Mouse (Mus musculus) forelimb bud, embryonic 11.5 days (tissue): ENCODE data around the gene Zfp667.
"Not testable (repeated sequence)": the region's sequence is repeated elsewhere in the genome, so short reads cannot be mapped to it uniquely, and the experiment has no call there.

ENCODE experiments used
- DNase-seq: peaks from one replicate; pipeline ENCODE4 v3.0.0-alpha.2; 2012; ENCODE audit warnings: low read depth, low spot score

Zfp667 gene

DNA sequence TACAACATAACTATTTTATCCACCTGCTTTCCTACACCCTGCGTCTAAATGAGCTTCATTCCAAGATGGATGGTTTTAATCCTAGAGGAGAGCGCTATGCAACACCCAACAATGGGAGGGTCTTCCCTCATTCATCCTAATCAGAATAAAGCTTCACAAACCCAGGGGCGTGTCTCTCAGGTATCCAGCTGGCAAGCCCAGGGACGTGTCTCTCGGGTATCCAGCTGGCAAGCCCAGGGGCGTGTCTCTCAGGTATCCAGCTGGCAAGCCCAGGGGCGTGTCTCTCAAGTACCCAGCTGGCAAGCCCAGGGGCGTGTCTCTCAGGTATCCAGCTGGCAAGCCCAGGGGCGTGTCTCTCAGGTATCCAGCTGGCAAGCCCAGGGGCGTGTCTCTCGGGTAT, 14.4 kb downstream of the Zfp667 start:
- DNase-seq, result not testable (repeated sequence)

- DNase-seq, result peak; percentile 4
Measured at GRCm38 (mm10) chr7:6330458-6331232, 44.3 kb downstream of the Zfp667 start.

DNA sequence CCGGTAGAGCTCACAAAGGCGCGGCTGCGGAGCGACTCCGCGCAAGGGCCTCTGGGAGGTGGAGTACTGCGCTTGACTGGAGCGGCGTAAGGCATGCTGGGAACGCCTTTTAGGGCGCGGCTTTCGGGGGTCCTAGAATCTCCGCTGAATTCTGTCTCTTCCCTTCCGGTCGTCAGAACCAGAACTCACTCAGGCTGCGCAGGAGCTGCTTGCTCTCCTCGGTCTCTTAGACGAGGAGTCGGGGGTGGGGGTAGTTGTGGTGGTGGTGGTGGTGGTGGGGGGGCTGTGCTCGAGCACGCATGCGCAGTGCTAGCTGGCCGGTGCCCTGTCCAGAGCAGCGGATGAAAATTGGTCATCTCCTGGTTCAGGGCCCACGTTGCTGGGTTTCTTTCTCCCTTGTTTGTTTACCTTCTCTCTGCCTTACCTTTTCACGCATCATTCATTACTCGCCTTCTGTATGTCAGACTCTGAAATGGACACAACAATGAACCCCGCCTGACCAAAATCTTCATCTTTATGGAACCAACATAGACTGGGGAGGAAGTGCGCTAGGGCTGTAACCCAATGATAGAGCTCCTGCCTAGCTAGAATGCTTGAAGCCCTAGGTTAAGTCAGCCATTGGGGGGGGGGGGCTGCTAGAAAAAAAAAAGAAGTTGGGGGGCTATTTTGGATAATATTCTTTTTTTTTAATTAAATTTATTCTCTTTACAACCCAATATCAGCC, 45.0 kb downstream of the Zfp667 start, which contains the start of gene Zfp583:
Zfp583 (minus strand) TSS at position 53 of the 724 bp plus-strand sequence.
- peak; percentile 88 for DNase-seq

DNA sequence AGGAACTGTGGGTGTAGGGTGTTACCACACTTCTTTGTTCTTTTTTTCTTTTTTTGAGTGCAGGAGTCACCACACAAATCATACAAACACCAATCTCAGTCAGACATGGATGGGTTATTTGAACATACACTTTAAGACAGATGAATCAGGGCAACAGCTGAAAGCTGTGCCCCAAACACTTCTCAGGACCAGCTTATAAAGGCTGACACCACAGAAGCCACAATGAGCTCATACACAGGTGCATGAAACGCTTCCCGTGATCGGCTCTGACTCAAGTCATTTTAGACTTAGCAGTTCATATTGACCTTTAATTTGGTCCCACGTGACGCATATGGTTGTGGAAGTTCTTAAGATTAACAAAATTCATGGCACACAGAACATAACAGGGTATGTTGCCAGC, 53.5 kb downstream of the Zfp667 start:
- no peak for DNase-seq

DNA sequence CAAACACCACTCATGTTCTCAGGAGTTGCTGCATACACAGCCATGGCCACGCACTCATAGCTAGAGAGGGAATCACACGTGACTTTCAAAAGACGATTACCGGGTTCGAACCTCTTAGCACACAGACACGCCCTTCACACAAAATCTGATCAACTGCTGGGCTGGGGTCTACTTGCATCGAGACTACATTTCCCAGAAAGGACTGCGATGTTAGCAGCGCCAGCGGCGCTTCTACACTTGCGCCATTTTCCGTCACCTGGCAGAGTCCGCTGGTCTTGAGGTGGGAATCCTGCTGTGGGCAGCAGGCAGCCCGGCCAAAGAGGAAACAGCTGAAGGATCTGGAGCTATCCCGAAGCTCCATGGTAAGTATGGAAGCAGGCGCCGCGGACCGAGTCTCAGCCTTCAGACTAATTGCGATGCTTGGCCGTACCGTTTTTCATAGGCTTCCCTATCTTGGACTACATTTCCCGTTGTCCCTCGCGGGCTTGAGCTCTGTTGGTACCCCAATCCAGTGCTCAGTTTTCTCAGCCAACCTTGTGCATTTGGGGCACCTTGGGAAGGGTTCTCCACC, 57.2 kb downstream of the Zfp667 start, which contains the start of gene Gm3854:
Gm3854 (plus strand) TSS at position 259 of the 571 bp plus-strand sequence.
- peak; percentile 86 for DNase-seq

DNA sequence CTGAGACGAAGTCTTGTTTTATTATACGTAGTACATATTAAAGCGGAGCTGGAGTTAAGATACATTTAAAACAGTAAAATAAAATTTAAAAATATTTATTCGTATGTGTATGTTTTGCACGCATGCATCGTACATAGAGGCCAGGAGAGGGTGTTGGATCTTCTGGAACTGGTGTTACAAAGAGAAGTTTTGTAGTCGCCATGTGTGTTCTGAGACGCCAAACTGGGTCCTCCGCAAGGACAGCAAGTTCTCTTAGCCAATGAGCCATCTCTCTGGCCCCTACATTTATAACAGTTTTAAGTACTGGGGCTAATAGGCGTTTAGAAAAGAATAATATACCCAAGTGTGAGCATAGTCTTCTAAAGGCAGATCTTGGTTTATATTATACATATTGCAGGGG, 57.7 kb downstream of the Zfp667 start:
- DNase-seq, result no peak
